Mouse (Mus musculus): ENCODE results near the gene Usp30. TPM values are rescaled to one million over a fixed set of nuclear protein-coding genes. Genes with fewer than 3 reads are reported as not detected.

Gene Usp30
- polyA plus RNA-seq, 2 experiments, result 2.0 to 3.9 TPM

DNA sequence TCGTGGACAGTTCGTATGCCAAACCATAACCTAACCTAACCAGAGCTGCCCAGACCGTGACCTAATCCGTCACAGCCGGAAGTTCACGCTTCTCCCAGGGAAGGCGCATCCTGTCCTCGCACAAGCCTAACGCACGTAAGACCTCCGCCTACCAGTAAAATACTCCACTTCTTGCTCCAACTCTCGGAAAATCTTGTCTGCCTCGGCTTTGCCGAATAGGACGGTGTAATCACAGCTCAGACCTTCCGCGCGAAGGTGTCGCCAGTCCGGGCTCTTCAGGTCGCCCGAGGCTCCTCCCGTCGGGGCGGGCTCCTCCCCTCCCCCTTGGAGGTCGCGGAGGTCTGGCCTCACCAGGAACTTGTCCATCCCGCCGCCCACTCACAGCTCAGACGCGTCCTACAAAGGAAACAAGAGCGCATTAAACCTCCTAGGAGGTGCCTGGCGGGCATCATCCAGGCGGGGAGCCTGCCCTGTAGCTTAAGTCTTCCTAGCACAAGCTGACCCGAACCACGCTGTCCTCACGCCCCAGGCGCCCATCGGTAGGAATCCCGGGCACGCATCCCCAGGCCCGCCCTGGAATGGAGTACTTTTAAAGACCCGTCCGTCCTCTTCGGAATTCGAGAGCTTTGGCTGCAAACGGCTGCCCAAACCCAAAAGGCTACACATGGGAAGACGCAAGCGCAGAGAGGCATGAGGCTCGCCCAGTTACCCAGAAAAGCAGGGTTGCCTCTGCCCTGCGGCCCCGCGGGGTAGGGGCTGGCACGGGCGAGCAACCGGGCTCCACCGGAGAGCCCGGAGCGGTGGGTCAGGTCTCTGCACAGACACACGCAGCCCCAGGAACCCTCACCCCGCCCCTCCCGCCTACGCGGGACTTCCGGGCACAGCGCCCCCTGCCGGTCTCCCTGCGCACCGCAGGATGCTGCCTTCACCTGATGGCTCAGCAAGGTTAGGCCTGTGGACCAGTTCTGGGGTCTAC, 62.4 kb downstream of the Usp30 start, which contains the start of gene Alkbh2:
Gene Alkbh2 (minus strand): TSS at position 845 of the 976 bp plus-strand sequence.
- Histone ChIP-seq H3K4me2 (ENCODE audit: low read depth) (peak within 1 kb of the TSS; percentile 90), H3K4me1 (replicated peaks; ENCODE audit: control insufficient read depth in 2 of 2, insufficient read depth in 2 of 2, low read length in 1 of 2) (peaks cover 14 to 18% of the 10 kb centered on the region in 2 experiments), H3K9ac (replicated peaks) (peak within 1 kb of the TSS; percentile 58), H3K27ac (no peak within 1 kb of the TSS; the same call in 1 of the 2 replicates), H3K36me3 (replicated peaks; ENCODE audit: control insufficient read depth, insufficient read depth, low read depth) (no peaks in the 10 kb centered on the region; the same call in 1 of the 2 replicates), H3K4me3 (ENCODE audit: insufficient read depth in 1 of 2, low read depth in 2 of 2, low read length in 2 of 2) (peak within 1 kb of the TSS; percentile 57 to 88), H3K27me3 (ENCODE audit: control insufficient read depth, insufficient read depth, low read length) (no peaks in the 10 kb centered on the region), H3K9me3 (ENCODE audit: control insufficient read depth, low read length) (no peaks in the 10 kb centered on the region)
- ATAC-seq (ENCODE audit: insufficient read depth) (peak; percentile 8; the same call in 1 of the 2 replicates), DNase-seq (ENCODE audit: low read depth in 3 of 3, low spot score in 3 of 3) (peak in 2 of 3 experiments; percentile 50 to 56)
- WGBS (ENCODE audit: insufficient replicate concordance), result under 1% methylated on average over 69 of the region's 69 CpGs
- TF ChIP-seq CTCF (IDR thresholded peaks at IDR 0.05; ENCODE audit: low read depth), result peak; percentile 98
- no peak for TF ChIP-seq EP300 (IDR thresholded peaks at IDR 0.05; ENCODE audit: low read depth)

DNA sequence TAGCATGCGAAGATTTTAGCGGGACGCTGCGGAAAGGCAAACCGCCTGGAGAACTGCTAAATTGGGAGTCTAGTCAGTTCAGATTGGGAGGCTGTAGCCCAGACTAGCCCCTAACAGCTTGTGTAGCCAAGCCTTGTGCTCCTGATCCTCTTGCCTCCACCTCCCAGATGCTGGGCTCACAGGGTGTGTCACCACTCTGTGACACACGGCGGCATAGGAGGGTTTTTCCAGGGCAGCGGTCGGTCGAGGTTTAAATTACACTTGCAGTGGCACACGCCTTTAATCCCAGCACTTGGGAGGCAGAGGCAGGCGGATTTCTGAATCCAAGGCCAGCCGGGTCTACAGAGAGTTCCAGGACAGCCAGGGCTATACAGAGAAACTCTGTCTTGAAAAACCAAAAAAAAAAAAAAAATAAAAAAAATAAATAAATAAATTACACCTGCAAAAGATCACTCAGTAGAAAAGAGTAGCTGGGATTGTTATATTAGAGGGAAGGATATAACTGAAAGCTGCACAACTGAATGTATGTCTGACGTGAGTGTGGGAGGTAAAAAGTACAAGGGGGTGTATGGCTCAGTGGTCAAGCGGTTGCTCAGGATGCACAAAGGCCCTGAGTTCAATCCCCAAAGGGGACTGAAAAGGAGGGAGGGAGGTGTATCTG, 64.4 kb downstream of the Usp30 start:
- H3K4me2 ChIP-seq (ENCODE audit: low read depth), result peak overlapping the region; percentile 82
- DNase-seq (ENCODE audit: low read depth in 3 of 3, low spot score in 3 of 3), result no peak
- no peaks in the 10 kb centered on the region for H3K36me3 ChIP-seq (replicated peaks; ENCODE audit: control insufficient read depth, insufficient read depth, low read depth)
- H3K9me3 ChIP-seq (ENCODE audit: control insufficient read depth, low read length), result no peaks in the 10 kb centered on the region
- H3K27ac ChIP-seq, result no peak overlapping the region
- WGBS (ENCODE audit: insufficient replicate concordance), result 66% methylated on average over 15 of the region's 15 CpGs
- H3K9ac ChIP-seq (replicated peaks), result no peak overlapping the region
- H3K27me3 ChIP-seq (ENCODE audit: control insufficient read depth, insufficient read depth, low read length), result no peaks in the 10 kb centered on the region
- no peak for TF ChIP-seq CTCF (IDR thresholded peaks at IDR 0.05; ENCODE audit: low read depth)
- TF ChIP-seq EP300 (IDR thresholded peaks at IDR 0.05; ENCODE audit: low read depth), result no peak
- H3K4me1 ChIP-seq (replicated peaks; ENCODE audit: control insufficient read depth in 2 of 2, insufficient read depth in 2 of 2, low read length in 1 of 2), result peaks cover 18 to 28% of the 10 kb centered on the region in 2 experiments
- H3K4me3 ChIP-seq (ENCODE audit: insufficient read depth in 1 of 2, low read depth in 2 of 2, low read length in 2 of 2), result peak overlapping the region; percentile 57 to 64
- no peak for ATAC-seq (ENCODE audit: insufficient read depth)

DNA sequence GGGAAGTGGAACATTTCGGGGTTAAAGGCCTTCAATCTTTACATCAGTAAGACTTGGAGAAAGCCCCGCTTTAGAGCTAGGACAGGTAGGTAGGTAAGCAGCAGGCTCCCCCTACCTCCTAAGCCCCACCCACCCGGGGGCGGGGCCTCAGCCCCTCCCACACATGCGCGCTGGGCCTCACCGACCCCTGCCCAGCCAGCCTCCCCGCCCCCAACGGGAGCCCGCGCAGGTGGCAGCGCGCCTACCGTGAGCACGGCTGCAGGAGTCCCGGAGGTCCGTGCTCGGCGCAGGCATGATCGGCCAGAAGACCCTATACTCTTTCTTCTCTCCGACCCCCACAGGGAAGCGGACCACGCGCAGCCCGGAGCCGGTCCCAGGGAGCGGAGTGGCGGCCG, 64.9 kb downstream of the Usp30 start, which contains the start of gene Ung:
Gene Ung (plus strand): TSS at position 176 of the 395 bp plus-strand sequence.
- no peak within 1 kb of the TSS for H3K27ac ChIP-seq
- H3K4me1 ChIP-seq (replicated peaks; ENCODE audit: control insufficient read depth in 2 of 2, insufficient read depth in 2 of 2, low read length in 1 of 2), result peaks cover 18 to 28% of the 10 kb centered on the region in 2 experiments
- DNase-seq (ENCODE audit: low read depth in 3 of 3, low spot score in 3 of 3) (peak in 1 of 3 experiments; percentile 26), ATAC-seq (ENCODE audit: insufficient read depth) (peak; percentile 22; the same call in 1 of the 2 replicates)
- peak within 1 kb of the TSS; percentile 82 for H3K4me2 ChIP-seq (ENCODE audit: low read depth)
- H3K27me3 ChIP-seq (ENCODE audit: control insufficient read depth, insufficient read depth, low read length), result no peaks in the 10 kb centered on the region
- no peaks in the 10 kb centered on the region for H3K36me3 ChIP-seq (replicated peaks; ENCODE audit: control insufficient read depth, insufficient read depth, low read depth)
- TF ChIP-seq EP300 (IDR thresholded peaks at IDR 0.05; ENCODE audit: low read depth) (no peak), CTCF (IDR thresholded peaks at IDR 0.05; ENCODE audit: low read depth) (no peak)
- H3K9me3 ChIP-seq (ENCODE audit: control insufficient read depth, low read length), result no peaks in the 10 kb centered on the region
- peak within 1 kb of the TSS; percentile 44 for H3K9ac ChIP-seq (replicated peaks)
- WGBS (ENCODE audit: insufficient replicate concordance), result 3% methylated on average over 29 of the region's 29 CpGs
- H3K4me3 ChIP-seq (ENCODE audit: insufficient read depth in 1 of 2, low read depth in 2 of 2, low read length in 2 of 2), result peak within 1 kb of the TSS; percentile 64 to 65

DNA sequence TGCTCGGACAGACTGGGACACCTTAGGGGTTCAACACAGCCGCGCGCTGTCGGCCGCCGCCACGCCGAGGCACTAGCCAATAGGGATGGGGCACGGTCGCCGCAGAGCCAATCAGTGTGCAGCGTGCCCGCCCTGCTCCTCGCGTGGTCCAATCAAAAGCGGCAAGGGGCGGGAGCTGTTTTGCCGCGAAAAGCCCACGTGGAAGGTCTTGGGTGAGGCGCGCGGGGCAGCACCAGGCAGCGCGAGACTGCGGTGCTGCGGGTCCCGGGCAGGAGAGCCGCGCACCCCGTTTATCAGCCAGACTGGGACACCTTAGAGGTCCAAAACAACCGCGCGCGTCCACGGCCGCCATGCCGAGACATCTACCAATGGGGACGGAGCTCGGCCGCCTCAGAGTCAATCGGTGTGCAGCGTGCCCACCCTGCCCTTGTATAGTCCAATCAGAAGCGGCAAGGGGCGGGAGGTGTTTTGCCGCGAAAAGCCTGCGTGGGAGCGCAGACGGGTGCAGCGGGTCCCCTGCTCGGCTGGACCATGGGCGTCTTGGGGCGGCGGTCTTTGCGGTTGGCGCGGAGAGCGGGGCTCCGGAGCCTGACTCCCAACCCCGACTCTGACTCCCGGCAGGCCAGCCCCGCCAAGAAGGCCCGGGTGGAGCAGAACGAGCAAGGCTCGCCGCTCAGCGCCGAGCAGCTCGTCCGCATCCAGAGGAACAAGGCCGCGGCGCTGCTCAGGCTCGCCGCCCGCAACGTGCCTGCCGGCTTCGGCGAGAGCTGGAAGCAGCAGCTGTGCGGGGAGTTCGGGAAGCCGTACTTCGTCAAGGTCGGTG, 65.6 kb downstream of the Usp30 start:
- DNase-seq (ENCODE audit: low read depth in 3 of 3, low spot score in 3 of 3) (peak; percentile 78), ATAC-seq (ENCODE audit: insufficient read depth) (peak; percentile 93)
- Histone ChIP-seq H3K4me3 (ENCODE audit: insufficient read depth in 1 of 2, low read depth in 2 of 2, low read length in 2 of 2) (peak overlapping the region; percentile 64 to 65), H3K4me1 (replicated peaks; ENCODE audit: control insufficient read depth in 2 of 2, insufficient read depth in 2 of 2, low read length in 1 of 2) (peaks cover 18 to 28% of the 10 kb centered on the region in 2 experiments), H3K4me2 (ENCODE audit: low read depth) (peak overlapping the region; percentile 82), H3K9me3 (ENCODE audit: control insufficient read depth, low read length) (no peaks in the 10 kb centered on the region), H3K27me3 (ENCODE audit: control insufficient read depth, insufficient read depth, low read length) (no peaks in the 10 kb centered on the region), H3K9ac (replicated peaks) (peak overlapping the region; percentile 44), H3K27ac (no peak overlapping the region), H3K36me3 (replicated peaks; ENCODE audit: control insufficient read depth, insufficient read depth, low read depth) (no peaks in the 10 kb centered on the region)
- WGBS (ENCODE audit: insufficient replicate concordance), result under 1% methylated on average over 86 of the region's 87 CpGs
- TF ChIP-seq EP300 (IDR thresholded peaks at IDR 0.05; ENCODE audit: low read depth) (peak; percentile 65), CTCF (IDR thresholded peaks at IDR 0.05; ENCODE audit: low read depth) (no peak)

Data from liver, embryonic 14.5 days (tissue).